Mouse (Mus musculus) megakaryocyte, embryonic 14.5 days (primary cell): ENCODE results near the gene Prr14l.

Source experiments
- FLI1 ChIP-seq: IDR thresholded peaks from 2 replicates; pipeline ENCODE4 v1.6.1; 2012; ENCODE audit warnings: low read length, inconsistent platforms, mixed read lengths
- GATA1 ChIP-seq: IDR thresholded peaks from 3 replicates; pipeline ENCODE4 v1.6.1; 2012; ENCODE audit warnings: mixed read lengths, low read length, inconsistent platforms, borderline replicate concordance

DNA sequence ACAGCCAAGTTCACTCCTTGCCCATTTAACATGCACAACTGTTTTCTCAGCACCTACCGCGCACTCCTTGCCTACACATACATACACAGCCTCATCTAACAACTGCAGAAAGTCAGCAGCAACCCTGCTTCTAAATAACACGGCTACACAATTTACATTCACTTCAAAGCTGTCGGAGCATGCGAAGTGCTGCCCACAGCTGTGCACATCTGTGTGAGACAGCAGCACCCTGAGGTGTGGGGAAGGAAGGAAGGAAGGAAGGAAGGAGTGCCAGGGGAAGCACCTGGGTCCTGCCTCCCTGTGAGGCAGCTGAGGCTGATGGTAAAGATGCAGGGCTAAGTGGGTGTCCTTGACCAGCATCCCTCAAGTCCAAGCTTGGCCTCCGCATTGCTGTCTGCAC lies 105.1 kb downstream of the Prr14l start:
- TF ChIP-seq GATA1 (no peak), FLI1 (no peak)
